Mouse (Mus musculus) induced T-regulatory cell, adult 2 months (primary cell): ENCODE measurements at regions not wholly inside any gene's neighbourhood (a gene's known extent, or its start where the extent isn't known, plus 50 kb on each side); places are given as distances from the start of the nearest gene placed in this dataset.

Experiments used
- DNase-seq: peaks from one replicate; pipeline ENCODE4 v3.0.0-alpha.2; 2012; ENCODE audit warnings: low read depth

- DNase-seq, result peak; percentile 90
These were observed 181.8 kb upstream of the Sesn3 start for GRCm38 (mm10) chr9:14092996-14093442.

- no peak for DNase-seq
These were observed 171.3 kb upstream of the Sesn3 start for GRCm38 (mm10) chr9:14103538-14103937.

- no peak for DNase-seq
These were observed 169.9 kb upstream of the Sesn3 start for GRCm38 (mm10) chr9:14104921-14105320.

- DNase-seq, result no peak
These were observed 168.5 kb upstream of the Sesn3 start for GRCm38 (mm10) chr9:14106371-14106770.

GRCm38 (mm10) chr9:14108798-14109197, 166.1 kb upstream of the Sesn3 start:
- no peak for DNase-seq

- no peak for DNase-seq
These were observed 165.4 kb upstream of the Sesn3 start for GRCm38 (mm10) chr9:14109492-14109891.

GRCm38 (mm10) chr9:14111713-14112112, 163.2 kb upstream of the Sesn3 start:
- no peak for DNase-seq

GRCm38 (mm10) chr9:14115521-14115920, 159.3 kb upstream of the Sesn3 start:
- DNase-seq, result peak; percentile 41

GRCm38 (mm10) chr9:14116097-14116840, 158.6 kb upstream of the Sesn3 start:
- no peak for DNase-seq

GRCm38 (mm10) chr9:14133372-14133771, 141.5 kb upstream of the Sesn3 start:
- no peak for DNase-seq

- DNase-seq, result no peak
These were observed 139.9 kb upstream of the Sesn3 start for GRCm38 (mm10) chr9:14134894-14135450.

- no peak for DNase-seq
These were observed 133.5 kb upstream of the Sesn3 start for GRCm38 (mm10) chr9:14141321-14141720.

- no peak for DNase-seq
These were observed 130.9 kb upstream of the Sesn3 start for GRCm38 (mm10) chr9:14143988-14144387.

GRCm38 (mm10) chr9:14147088-14147487, 127.8 kb upstream of the Sesn3 start:
- no peak for DNase-seq

- DNase-seq, result no peak
These were observed 127.1 kb upstream of the Sesn3 start for GRCm38 (mm10) chr9:14147731-14148130.

GRCm38 (mm10) chr9:14150288-14150687, 124.6 kb upstream of the Sesn3 start:
- no peak for DNase-seq

- no peak for DNase-seq
These were observed 117.9 kb upstream of the Sesn3 start for GRCm38 (mm10) chr9:14156967-14157366.

- DNase-seq, result no peak
These were observed 116.6 kb upstream of the Sesn3 start for GRCm38 (mm10) chr9:14158096-14158837.

- peak; percentile 47 for DNase-seq
These were observed 114.7 kb upstream of the Sesn3 start for GRCm38 (mm10) chr9:14160207-14160606.

- DNase-seq, result peak; percentile 42
These were observed 103.2 kb upstream of the Sesn3 start for GRCm38 (mm10) chr9:14171589-14172240.

- DNase-seq, result no peak
These were observed 101.1 kb upstream of the Sesn3 start for GRCm38 (mm10) chr9:14173631-14174323.
